Mouse (Mus musculus) left cerebral cortex, postnatal 25 days (tissue): Measurements from ENCODE around the gene Srbd1. TPM values are rescaled to one million over a fixed set of nuclear protein-coding genes. Genes with fewer than 3 reads are reported as not detected.

Experiments
- DNase-seq, 2 experiments: peaks; one replicate each; pipeline ENCODE4 v3.0.0; 2022; ENCODE audit warnings: low spot score in 2 of 2, mixed read lengths in 1 of 2
- intact Hi-C: fragments of 180-260 bp; cut with DNase I; formaldehyde crosslinking; loops from one replicate; pipeline ENCODE4 v1.15.1; 2025
- total RNA-seq, 2 experiments: library from RNA; stranded (reverse); gene quantifications; 2 replicates each; pipeline ENCODE4 v1.2.3; 2021

Gene Srbd1
- 10 to 100 TPM; 14.8 to 15.5 TPM for total RNA-seq

- intact Hi-C loops, result no loop called here
- DNase-seq, result peak; percentile 88 to 92
Observed at GRCm38 (mm10) chr17:86145079-86145951, at the start of gene Srbd1. TSS of gene Srbd1 (minus strand) at chr17:86145175.

DNA sequence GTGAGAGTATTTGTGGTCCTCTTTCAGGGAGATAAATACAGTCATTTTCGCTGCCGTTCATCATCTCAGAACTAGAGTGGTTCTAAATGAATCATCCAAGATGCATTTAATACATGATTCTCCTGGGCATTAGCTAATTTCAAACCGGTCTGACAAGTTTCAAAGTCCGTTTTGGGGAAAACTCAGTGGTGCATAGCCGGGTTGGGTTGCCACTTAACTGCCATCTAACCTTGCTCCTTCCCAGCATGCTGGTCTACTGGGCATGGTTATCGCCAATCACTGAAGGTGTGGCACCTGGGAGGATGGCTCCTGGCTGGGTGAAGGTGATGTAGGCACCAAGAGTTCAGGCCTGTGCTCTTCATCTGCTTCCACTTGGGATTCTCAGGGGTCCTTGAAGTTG is 49.0 kb upstream of the Srbd1 start:
- no peak for DNase-seq
- intact Hi-C loops, result no loop called here

DNA sequence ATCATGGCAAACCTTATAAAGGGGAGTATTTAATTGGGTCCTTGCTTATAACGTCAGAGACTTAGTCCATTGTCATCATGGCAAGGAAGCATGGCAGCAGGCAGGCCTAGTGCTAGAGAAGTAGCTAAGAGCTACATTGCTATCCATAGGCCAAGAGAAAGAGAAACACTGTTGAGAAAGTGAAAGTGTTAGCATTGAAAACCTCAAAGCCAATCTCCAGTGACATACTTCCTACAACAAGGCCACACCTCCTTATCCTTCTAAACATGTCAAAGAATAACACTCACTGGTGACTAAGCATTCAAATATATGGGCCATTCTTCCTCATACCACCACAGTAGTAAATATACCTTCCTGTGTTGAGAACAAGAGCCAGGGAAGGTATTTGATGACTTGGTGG is 42.8 kb upstream of the Srbd1 start:
- intact Hi-C loops, result no loop called here
- no peak for DNase-seq

GRCm38 (mm10) chr17:86185584-86185983 is 40.6 kb upstream of the Srbd1 start:
- intact Hi-C loops, result no loop called here
- DNase-seq, result peak in 1 of 2 experiments; percentile 77

DNA sequence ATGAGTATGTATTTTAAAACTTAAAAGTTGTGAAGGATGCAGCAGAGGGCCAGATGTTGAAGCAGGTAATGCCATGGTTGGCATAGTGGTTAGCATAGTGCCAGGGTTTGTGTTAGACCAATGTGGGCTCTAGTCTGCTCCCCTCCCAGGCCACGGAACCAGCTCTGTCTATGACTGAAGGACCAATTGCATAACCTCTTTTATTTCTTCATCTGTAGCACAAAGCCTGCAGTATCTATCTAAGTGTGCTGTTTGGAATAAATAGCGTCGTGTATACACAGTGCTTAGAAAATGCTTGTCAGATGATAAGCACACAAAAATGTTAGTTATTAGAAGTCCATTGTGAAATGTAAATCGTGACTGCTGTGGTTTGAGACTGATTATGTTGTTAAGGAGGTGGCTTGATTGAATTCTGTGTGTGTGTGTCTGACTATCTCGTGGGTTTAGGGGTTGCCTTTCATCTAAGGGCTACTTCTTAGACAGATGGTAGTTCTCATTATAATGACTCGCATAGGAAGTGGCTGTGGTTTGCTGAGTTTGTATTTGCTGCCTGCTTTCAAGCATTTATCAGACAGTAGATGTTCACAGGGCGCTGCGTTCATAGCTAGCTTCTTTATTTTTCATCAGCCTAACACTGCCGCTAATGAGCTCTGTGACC is 39.7 kb upstream of the Srbd1 start:
- intact Hi-C loops, result no loop called here
- DNase-seq, result no peak

DNA sequence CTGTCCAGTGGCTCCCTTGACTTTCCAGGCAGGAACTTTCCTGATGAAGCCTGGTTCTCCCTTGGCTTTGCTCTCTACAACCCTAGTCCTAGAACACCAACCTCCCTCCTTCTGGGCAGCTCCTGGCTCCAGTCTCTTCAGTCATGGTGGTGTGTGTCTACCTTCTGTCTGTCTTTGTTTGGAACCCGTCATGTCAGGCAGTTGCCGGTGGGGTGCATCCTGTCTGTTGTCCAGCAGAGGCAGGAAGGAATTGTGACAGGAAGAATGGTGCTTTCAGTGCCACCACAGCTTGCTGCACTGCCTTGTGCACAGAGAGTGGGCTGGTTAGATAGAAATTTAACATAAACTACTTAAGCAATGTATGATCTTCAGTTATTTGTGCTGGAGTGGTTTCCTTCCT is 38.8 kb upstream of the Srbd1 start:
- DNase-seq, result no peak
- intact Hi-C loops, result no loop called here

DNA sequence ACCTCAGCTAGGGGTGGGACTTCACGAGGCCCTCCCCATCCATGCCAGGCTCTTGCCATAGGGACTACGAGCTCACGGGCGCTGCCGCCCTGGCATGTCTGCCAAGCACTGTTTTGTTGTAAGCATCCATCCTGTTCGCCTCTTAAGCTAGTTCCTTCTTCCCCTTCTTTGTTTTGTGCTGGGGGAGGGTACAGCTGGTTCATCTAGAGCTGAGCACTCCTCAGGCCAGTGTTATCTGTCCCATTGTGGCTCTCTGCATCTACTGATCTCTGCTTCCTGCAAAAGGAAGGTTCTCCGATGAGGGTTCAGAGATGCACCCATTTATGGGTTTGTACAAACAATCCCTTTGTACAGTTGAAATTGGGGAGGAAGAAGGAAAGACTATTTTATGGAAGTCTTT is 31.7 kb upstream of the Srbd1 start:
- intact Hi-C loops, result no loop called here
- no peak for DNase-seq

GRCm38 (mm10) chr17:86175516-86175915 is 30.5 kb upstream of the Srbd1 start:
- no peak for DNase-seq
- intact Hi-C loops, result no loop called here

DNA sequence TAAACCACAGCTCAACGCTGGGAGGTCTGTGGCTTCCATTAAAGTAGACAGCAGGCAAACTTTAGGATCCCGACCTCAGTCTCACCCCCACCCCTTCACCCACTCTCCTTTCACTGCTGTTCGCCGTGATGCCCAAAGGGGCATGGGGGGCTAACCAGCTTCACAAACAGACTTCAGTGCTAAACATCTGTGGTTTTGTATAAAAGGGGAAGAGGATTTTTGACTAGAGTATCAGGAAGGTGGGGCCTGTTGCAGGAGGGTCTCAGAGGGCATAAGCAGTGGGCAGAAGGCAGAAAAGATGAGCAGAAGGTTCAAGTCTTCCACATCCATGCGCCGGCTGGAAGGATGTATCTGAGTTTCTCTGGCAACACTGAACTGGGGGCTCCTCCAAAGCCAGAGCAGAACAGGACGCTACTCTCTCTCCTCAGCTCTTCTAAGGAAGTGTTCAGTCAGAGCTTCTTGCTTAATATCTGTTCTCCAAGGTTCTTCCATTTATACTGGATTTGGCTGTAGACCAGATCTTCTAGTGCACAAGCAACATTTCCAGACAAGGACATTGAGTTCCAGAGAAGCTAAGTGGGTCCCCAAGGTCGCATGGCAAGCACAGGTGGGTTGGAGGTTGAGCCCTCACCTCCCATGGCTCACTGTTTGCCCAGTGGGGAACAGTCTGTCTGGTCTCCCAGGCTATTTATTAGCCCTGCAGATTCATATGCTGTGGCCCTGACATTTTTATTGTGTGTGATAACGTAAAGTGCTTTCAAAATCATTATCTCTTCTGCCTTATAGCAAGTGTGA is 25.4 kb upstream of the Srbd1 start:
- no peak for DNase-seq
- intact Hi-C loops, result no loop called here

- DNase-seq, result peak in 1 of 2 experiments; percentile 75
- intact Hi-C loops, result loop anchor here (1.0 to 5.0 kb wide), 4 partner anchors 45 to 178 kb away; no protein-coding TSS in a partner anchor
Observed at GRCm38 (mm10) chr17:86169092-86169491, 24.1 kb upstream of the Srbd1 start.

- intact Hi-C loops, result loop anchor here (1.0 to 5.0 kb wide), 4 partner anchors 59 to 179 kb away; no protein-coding TSS in a partner anchor
- peak; percentile 48 to 66 for DNase-seq
Observed at GRCm38 (mm10) chr17:86168231-86168981, 23.4 kb upstream of the Srbd1 start.

DNA sequence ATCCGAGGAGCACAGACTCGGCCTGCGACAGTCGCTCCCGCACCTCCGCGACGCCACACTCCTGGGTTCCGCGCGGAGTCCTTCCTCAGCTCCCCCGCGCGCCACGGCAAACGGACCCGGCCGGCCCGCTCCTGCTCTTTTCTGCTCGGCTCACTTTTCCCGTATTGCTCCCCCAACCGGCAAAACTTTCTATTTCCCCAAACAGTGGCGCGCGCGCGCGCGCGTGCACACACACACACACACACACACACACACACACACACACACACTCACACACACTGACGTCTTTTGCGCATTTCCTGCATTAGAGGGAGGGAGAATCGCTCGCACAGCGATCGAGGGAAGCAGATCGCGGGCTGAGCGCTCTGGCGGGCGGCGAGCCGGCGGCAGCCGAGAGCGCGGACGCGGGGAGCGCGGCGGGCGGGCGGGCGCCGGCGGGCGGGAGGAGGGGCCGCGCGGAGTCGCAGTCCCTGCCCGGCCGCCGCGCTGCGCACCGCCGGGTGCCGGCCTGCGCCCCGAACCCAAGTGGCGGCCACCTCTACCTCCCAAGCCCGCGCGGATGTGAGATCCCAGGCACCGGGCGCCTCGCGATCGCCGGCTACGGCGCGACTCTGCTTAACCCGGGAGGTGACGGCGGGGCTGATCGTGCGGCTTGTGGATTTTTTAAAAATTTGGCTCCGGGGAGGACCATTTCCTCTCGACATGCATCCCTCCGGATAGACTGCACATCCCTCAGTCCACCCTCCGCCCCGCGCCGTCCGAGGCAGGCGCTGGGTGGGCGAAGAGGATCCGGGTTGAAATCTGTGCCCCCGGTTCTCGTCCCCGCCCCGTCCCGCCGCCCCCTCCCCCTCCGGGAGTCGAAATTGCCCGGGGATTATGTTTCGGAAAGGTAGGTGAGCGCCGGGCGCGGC is 22.6 kb upstream of the Srbd1 start, which contains the start of gene Prkce:
Gene Prkce (plus strand): TSS at position 466 of the 911 bp plus-strand sequence.
- peak; percentile 82 to 86 for DNase-seq
- intact Hi-C loops, result loop anchor here (1.0 to 5.0 kb wide), 4 partner anchors 60 to 180 kb away; no protein-coding TSS in a partner anchor

- intact Hi-C loops, result loop anchor here (5.0 kb wide), 2 partner anchors 61 to 181 kb away; no protein-coding TSS in a partner anchor
- DNase-seq, result peak; percentile 47 to 59
Observed at GRCm38 (mm10) chr17:86166567-86167319, 21.8 kb upstream of the Srbd1 start.

DNA sequence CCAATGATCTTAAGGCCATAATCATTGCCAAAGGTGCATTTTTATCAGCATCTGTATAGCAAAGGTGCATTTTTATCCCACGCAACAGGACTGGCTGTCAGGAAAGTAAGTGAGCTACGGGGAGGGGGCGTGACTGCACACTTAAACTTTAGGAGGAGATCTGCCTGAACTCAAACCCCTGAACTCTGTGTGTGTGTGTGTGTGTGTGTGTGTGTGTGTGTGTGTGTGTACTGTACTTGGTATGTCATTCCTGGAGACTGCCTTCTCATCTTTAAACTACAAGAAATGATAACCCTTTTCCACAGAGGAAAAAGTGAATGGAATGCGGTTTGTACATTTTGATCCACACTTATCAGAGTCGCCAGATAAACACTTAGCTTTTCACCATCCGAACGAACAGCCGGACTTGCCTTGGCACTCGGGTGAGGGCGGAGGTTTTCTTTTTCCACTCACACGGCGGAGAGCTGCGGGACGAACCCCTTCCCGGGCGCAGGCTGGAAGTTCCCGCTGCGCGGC is 21.1 kb upstream of the Srbd1 start:
- intact Hi-C loops, result loop anchor here (5.0 kb wide), 2 partner anchors 61 to 181 kb away; no protein-coding TSS in a partner anchor

DNA sequence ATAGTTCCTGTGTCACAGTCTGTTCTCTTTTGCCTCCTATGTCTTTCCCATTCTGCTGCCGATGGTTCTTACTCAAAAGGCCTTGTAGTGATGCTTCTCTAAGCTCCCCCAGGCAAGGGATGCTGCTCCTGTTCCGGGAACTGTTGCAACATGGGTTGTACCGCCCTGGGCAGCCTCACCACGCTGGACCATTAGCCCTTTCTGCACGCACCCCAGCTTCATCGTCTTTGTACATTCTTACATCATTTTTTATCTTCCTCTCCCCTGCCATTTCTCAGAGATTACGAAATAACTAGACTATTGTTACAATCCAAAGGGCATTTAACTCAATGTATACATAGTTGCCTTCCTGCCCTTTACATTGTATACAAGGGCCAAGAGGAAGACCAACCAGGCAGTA is 19.4 kb upstream of the Srbd1 start:
- no peak for DNase-seq
- intact Hi-C loops, result loop anchor here (5.0 kb wide), 2 partner anchors 308 to 743 kb away; no protein-coding TSS in a partner anchor

More for the DNA sequence above, 21.1 kb upstream of the Srbd1 start:
- DNase-seq, result no peak

- DNase-seq, result no peak
- intact Hi-C loops, result loop anchor here (1.0 to 5.0 kb wide), 3 partner anchors 283 to 745 kb away; no protein-coding TSS in a partner anchor
Observed at GRCm38 (mm10) chr17:86162672-86163071, 17.7 kb upstream of the Srbd1 start.

DNA sequence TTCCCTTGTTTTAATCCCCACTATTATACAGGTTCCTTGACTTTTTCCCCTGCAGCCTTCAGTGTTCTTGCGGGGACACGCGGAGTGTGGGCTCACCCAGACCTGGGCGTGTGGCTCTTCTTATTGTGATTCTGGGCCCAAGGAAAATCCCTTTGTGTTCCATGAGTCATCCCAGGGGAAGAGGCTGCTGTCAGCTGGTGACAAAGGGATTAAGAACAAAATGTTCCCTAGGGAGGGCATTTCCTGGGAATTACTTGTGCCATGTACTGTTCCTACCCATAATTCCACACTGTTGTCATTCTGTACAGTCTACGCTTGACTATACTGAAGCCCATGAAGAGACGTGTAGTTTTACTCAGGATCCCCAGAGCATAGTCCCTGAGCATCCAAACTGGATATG is 12.0 kb upstream of the Srbd1 start:
- no peak for DNase-seq
- intact Hi-C loops, result no loop called here
